Comparison of ENCODE assay signal across 15 mouse cellular contexts in the genomic region with DNA sequence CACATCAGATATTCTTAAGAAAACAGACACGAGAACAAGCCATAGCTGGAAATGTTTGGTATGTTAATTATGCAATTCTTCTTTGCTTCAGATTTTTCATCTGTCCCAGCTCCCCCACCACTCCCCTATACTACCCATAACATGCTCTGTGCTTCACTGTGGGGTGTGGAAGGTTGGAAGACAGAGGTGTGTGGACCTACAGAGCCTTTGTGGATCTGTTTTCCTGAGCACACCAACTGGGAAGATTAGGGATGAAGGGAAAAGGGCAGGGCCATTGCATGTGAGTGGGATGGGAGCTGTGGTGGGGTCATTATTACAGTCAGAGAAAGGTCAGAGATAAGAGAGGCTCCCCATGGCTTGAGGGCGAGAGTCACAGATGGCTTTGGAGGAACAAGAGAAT.
"Had no signal": no experiment of that assay in that cellular context is flagged by ENCODE, and none has a peak within 500 bp of the region (broad histone marks: within the 10 kb centered on the region; RNA-seq: fewer than 3 reads in every experiment).

No protein-coding gene starts in this region.

- H3K4me1 ChIP-seq: limb, embryonic 15.5 days; liver, embryonic 12.5 days; neural tube, embryonic 12.5 days had no signal

- H3K9me3 ChIP-seq: limb, embryonic 15.5 days; liver, embryonic 12.5 days; neural tube, embryonic 12.5 days had no signal

- H3K27me3 ChIP-seq: limb, embryonic 15.5 days; liver, embryonic 12.5 days; neural tube, embryonic 12.5 days had no signal

- H3K27ac ChIP-seq: kidney, postnatal 0 days; limb, embryonic 15.5 days; liver, embryonic 12.5 days; neural tube, embryonic 12.5 days had no signal

- ATAC-seq: intestine, postnatal 0 days; liver, embryonic 12.5 days had no signal

- H3K9ac ChIP-seq: limb, embryonic 15.5 days; liver, embryonic 12.5 days; lung, embryonic 14.5 days; neural tube, embryonic 12.5 days had no signal

- H3K36me3 ChIP-seq: limb, embryonic 15.5 days; liver, embryonic 12.5 days; neural tube, embryonic 12.5 days had no signal

- DNase-seq: kidney, adult 9 months; kidney, postnatal 36 days; layer of hippocampus, adult 9-11 months; layer of hippocampus, postnatal 36 days; lung, embryonic 14.5 days; lung, postnatal 10 days; lung, postnatal 4 days; retina, postnatal 1 day; thymus, postnatal 36 days had no signal

- H3K4me2 ChIP-seq: limb, embryonic 15.5 days; liver, embryonic 12.5 days; lung, embryonic 14.5 days; neural tube, embryonic 12.5 days had no signal

- H3K4me3 ChIP-seq: limb, embryonic 15.5 days; liver, embryonic 12.5 days; myocyte; neural tube, embryonic 12.5 days had no signal
